Mouse (Mus musculus): Measurements from ENCODE around the gene Pik3ap1.

DNA sequence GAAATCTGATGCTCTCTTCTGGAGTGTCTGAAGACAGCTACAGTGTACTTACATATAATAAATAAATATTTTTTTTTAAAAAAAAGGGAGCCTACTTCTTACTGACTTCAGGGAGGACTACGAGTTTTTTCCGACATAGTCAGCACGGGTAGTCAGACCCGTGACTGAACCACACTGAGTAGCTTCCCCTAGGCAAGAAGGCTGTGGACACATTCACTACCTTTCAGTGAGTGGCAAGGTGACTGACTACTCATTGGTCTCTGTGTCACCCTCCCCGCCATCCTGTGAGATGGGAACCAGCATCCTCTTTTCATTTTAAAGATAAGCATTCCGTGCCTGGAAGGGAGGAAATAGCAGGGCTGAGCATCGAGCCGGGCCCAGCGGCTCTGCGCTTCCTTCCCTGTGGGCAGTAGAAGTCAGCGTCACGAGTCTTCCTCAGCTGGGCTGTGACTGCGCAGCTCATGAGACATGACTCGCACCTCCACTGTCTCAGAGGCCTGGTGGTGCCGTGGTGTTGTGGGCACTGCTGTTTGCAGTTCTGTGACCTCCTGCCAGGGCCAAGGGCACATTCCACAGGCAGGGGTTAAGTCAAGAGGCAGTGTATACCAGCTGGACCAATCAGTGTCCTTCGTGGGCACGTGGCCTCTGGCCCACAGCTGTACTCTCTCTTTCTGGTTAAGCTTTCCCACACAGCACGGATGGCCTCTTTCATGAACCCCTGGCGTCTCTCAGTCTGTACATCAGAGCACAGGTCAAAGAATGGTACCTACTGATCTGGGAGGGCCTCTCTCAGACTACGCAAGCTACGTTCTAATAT is 45.7 kb downstream of the Pik3ap1 start:
- no peak for TF ChIP-seq POLR2A (IDR thresholded peaks at IDR 0.05; ENCODE audit: insufficient read length, low read depth)
- no peak for TF ChIP-seq MYOD1 (IDR thresholded peaks at IDR 0.05; ENCODE audit: control insufficient read depth in 1 of 3, insufficient read length in 2 of 3, low read depth in 2 of 3)
- TF ChIP-seq USF1 (IDR thresholded peaks at IDR 0.05; ENCODE audit: low read depth), result no peak
- no peak for TF ChIP-seq REST (IDR thresholded peaks at IDR 0.05; ENCODE audit: insufficient read depth, insufficient read length)
- TF ChIP-seq MYOG (IDR thresholded peaks at IDR 0.05; ENCODE audit: control insufficient read depth in 1 of 3, insufficient read depth in 1 of 3, insufficient read length in 2 of 3, low read depth in 2 of 3), result no peak
- no peak for TF ChIP-seq TCF12 (IDR thresholded peaks at IDR 0.05; ENCODE audit: insufficient read depth, poor library complexity, severe bottlenecking)
- no peak for TF ChIP-seq SRF (IDR thresholded peaks at IDR 0.05; ENCODE audit: control insufficient read depth, insufficient read length, low read depth)
- TF ChIP-seq E2F4 (IDR thresholded peaks at IDR 0.05; ENCODE audit: insufficient read depth), result no peak
